Mouse (Mus musculus) heart, adult 18-20 months (tissue): ENCODE measurements at regions not wholly inside any gene's neighbourhood (a gene's known extent, or its start where the extent isn't known, plus 50 kb on each side); places are given as distances from the start of the nearest gene placed in this dataset.
"Not testable (repeated sequence)": the region's sequence is repeated elsewhere in the genome, so short reads cannot be mapped to it uniquely, and the experiment has no call there.

Experiments
- DNase-seq, 2 experiments: peaks; one replicate each; pipeline ENCODE4 v3.0.0; 2021 to 2022; ENCODE audit warnings: mixed read lengths in 1 of 2

DNA sequence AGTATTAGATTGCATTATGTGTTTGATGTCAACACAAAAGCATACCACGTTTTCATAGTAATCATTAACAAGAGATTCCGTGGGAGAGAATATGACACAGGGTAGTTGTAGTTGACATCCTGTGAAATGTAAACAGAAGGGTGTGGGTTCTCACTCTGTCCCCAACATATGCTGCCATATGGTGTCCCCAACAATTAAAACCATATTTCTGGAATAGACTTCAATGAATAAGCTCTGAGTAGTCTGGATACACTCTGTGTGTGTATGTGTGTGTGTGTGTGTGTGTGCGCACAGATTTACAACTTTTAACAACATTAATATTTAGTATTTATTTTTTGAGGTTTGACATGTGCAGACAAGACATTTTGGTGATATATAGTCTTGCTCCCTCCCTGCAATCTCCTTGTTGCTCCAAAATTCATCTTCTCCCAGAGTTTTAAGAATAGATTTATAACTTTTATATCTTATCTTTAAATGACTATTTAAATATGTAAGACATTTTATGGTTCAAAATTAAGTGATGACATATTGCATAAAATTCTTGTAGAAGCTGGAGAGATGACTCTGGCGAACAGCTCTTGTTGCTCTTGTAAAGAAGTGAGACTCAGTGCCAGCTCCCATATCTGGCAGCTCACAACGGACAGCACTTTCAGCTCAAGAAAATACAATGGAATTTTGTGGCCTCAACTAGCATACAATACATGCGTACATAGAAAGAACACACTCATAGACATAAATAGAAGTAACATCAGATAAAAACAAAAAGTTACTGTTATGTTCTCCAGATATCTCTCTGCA, 162.6 kb upstream of the Tram1l1 start:
- no peak for DNase-seq

DNA sequence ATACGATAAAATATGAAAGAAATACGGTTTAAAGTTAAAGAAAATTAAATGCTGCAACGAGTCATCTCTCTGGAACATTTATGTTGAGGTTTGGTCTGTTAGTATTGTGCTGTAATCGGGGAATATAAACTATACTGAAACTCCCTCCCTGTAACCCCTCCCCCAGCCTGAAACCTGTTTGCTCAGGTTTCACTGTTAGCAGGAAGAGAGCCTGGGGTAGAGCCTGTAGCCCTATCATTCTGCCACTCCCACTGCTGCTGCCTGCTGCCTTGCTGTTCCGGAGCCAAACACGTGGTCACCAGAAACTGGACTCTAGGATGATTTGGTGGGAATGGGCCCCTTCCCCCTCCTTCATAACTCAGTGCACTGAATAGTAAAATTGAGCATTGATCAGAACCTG, 127.3 kb upstream of the Tram1l1 start:
- not testable (repeated sequence) for DNase-seq

DNA sequence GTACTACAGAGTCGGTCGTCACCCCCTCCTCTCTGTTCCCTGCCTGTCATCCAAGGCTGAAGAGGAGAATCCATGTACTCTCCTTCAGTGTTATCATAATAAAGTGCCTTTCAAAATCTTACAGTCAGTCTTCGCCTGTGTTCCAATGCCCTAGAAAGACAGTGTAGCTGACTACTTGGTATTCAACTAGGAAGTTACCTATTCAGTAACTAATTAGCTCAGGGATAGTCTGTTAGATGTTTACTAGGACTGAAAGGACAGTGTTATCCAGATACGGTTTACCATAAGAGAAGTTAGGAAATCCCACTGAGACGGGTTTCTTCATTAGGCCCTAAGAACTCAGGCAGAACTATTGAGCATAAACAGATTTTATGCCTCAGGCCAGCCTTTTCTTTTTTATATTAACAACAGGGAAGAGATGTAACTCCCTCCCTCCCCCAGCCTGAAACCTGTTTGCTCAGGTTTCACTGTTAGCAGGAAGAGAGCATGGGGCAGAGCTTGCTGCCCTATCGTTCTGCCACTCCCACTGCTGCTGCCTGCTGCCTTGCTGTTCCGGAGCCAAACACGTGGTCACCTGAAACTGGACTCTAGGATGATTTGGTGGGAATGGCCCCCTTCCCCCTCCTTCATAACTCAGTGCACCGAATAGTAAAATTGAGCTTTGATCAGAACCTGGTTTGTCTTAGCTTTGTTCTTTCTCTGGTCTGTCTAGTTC, 120.3 kb upstream of the Tram1l1 start:
- DNase-seq, result not testable (repeated sequence)

DNA sequence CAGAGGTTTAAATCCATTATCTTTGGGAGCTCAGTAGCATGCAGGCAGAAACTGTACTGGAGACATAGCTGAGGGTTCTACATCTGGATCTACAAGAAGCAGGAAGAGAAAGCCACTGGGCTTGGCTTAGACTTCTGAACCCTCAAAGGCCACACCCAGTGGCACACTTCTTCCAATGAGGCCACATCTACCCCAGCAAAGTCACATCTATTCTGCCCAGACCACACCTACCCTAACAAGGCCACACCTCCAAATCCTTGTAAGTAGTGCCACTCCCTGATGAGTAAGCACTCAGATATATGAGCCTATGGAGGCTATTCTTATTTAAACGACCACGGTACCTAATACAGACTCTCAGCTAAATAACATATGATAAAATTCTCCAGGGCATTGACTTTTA, 103.5 kb upstream of the Tram1l1 start:
- no peak for DNase-seq

DNA sequence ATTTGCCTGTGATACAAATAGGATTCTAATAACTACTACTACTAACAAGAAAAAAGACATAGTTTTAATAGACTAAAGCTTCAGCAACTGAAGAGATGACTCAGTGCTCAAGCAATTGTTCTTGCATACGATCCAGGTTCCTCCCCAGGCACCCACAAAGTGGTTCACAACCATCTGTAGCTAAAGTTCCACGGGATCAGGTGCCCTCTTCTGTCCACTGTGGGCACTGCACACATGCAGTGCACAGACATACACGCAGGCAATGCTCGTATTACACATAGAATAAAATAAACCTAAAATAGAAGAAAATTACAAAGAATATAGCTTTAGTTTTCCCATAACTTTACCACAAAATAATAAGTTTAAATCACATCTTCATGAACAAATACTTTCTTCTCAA, 94.7 kb upstream of the Tram1l1 start:
- no peak for DNase-seq

DNA sequence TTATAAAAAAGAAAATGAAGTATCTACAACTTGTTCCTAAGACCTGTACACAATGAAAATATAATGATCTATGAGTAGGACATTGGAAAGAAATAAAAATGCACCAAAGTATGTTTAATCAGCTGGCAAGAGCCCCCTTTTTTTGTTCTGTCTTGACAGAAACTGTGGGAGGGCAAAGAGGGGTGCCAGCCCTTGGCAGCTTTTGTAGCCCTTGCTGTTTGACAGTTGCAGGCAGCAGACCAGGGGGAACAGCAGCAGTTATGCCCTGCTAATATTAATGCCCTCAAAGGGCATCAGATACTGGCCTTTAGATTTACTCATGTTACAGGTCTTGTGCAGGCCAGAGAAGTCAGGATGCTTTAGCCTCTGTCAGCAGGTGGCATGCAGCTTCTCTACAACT, 93.0 kb upstream of the Tram1l1 start:
- no peak for DNase-seq

DNA sequence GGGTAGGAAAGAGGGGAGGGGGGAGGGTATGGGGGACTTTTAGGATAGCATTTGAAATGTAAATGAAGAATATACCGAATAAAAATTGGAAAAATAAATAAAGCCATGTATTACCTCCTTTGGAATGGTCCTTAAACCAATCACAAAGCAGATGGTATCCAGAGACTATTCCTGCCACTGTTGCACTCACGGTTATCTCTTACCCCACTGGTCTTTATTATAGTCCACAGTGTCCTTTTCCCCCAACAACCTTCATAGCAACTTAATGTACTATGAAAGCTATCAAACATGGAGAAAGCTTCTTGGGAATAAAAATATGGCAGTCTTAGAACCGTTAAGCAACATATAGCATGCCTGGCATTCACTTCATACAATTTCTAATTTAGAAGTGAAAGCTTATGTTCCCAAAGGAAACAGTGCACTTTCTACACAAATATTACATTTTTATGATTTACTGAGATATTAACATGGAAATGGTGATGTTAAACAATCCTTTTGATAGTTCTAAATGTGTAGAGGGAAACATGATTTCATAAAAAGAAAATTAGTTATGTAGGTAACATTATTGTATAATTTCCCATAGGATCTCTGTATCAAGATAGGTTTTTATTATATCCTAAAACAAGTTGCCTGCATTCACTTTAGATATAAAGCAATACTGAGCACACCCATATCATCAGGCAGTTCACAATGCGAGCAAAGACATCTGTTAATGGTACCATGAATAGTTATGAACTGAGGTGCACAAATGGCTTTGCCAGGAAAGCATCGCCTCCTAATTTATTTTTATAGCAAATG, 79.5 kb upstream of the Tram1l1 start:
- DNase-seq, result no peak

DNA sequence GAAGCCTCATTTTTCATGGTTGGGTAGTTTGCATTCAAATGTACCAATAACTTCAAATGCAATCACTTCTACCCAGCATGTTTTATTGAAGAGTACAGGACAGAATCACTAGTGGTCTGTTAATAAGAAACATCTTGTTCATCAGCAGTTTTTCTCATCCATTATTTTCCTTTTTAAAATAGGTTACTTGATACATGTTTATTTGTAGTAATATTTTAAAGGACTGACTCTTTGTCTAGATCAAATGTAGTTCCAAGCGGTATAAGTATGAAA, 79.0 kb upstream of the Tram1l1 start:
- no peak for DNase-seq

DNA sequence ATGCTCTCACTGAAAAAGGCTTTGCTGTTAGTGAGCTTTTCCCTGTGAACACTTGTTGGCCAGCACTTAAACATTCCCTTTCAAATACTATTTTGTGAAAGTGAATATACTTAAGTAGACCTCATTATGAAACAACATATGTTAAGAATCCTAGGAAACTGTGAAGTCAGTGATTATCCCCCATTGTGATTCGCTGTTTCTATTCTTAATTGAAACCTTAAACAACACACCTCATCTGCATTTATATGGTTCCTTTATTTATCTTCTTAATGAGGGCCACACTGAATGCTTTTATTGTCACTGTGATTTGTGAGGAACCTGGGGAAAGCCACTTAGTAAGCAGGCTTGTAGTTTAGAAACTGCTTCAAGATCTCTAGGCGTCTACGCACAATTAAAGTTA, 58.5 kb upstream of the Tram1l1 start:
- no peak for DNase-seq

DNA sequence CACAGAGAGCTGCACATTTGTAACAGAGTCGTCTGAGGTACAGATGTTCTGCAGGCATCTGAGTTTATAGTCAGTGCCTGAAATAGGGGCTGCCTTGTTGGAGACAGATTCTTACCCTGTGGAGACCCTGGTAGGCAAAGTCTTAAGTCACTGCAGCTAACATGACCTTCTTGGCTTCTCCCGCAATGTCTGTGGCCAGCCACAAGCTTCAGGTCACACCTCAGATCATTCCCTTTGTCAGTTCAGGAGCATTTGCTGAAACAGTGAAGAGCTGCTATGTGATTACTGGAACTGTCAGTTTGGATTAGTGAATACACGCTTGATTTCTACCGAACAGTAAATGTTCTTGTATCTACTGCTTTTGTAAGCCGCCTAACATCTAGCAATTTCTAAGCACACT, 53.8 kb upstream of the Tram1l1 start:
- no peak for DNase-seq

DNA sequence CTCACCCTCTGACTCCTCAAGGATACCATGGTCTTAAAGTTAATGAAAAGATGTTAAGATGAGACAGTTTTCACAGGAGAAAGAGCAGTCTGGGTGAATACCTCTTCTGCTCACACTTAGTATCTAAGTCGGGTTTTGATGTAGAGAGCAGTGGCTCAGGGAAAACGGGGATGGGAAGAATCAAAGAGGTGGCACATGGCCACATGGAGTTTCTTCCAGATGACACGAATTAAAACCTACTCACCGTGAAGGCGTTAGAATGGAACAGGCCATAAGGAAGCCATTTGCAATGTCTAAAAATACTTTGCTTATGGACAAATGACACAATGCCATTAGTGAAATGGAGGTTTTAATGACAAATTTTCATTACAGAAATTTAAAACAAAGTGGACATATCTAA, 50.1 kb upstream of the Tram1l1 start:
- DNase-seq, result no peak
